ENCODE assay signal across 1 mouse cellular context in the genomic region with DNA sequence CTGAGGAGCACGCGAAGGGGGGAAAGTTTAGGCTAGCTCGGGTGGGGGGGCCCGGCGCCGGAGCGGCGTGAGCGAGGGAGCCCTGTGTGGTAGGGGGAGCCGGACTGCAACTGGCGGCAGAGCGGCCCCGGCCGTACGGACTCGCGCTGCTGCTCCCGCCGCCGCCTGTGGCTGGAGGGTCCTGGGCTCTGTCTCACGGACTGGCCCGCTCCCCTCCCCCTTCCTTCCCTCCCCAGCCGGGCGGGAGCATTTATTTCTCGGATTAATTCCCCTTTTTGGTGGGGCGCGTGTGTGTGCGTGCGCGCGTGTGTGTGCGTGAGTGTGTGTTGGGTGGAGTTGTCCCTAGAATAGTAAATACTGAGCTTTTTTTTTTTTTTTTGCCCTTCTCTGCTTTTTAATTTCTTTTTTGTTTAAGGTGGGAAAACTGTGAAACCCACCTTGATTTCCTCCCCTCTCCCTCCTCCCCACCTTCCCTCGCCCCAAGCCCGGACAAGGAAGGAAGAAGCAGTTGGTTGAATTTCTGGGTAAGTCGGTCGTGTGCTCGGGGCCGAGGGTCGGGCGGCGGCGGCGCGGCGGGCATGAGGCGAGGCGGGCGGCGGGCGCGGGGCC.
TF ChIP-seq lines count a peak whose summit lies in the region.

No protein-coding gene starts in this region.

TF ChIP-seq in MEL, 35 proteins besides CTCF, POLR2A, EP300 and RAD21 (continued from another document):
- TF ChIP-seq ETS1 (IDR thresholded peaks at IDR 0.05; ENCODE audit: low read depth, low read length) (0 out of 2 replicates have a peak, but pooled peaks have one; percentile 29), GABPA (IDR thresholded peaks at IDR 0.05; ENCODE audit: low read depth, low read length) (no peak), NELFE (IDR thresholded peaks at IDR 0.05; ENCODE audit: low read depth, low read length) (no peak), JUND (IDR thresholded peaks at IDR 0.05; ENCODE audit: low read depth, low read length) (no peak), ZC3H11A (IDR thresholded peaks at IDR 0.05; ENCODE audit: low read depth, low read length) (no peak), NRF1 (IDR thresholded peaks at IDR 0.05; ENCODE audit: insufficient read depth, low read depth, low read length, poor library complexity, severe bottlenecking) (peak; percentile 29; the same call in 1 of the 2 replicates), TAL1 (IDR thresholded peaks at IDR 0.05; ENCODE audit: low read length) (no peak), CHD1 (IDR thresholded peaks at IDR 0.05; ENCODE audit: low read depth, low read length) (peak; percentile 96; the same call in 1 of the 2 replicates), SIN3A (IDR thresholded peaks at IDR 0.05; ENCODE audit: low read length) (no peak; the same call in none of the 2 replicates), MYC (IDR thresholded peaks at IDR 0.05; ENCODE audit: low read depth, low read length) (peak; percentile 52), ZKSCAN1 (IDR thresholded peaks at IDR 0.05; ENCODE audit: low read depth, low read length) (no peak), HCFC1 (IDR thresholded peaks at IDR 0.05; ENCODE audit: low read depth, low read length) (0 out of 2 replicates have a peak, but pooled peaks have one; percentile 0), ZNF384 (IDR thresholded peaks at IDR 0.05; ENCODE audit: low read depth, low read length) (peak; percentile 60), E2F4 (IDR thresholded peaks at IDR 0.05; ENCODE audit: borderline replicate concordance, low read depth, low read length) (no peak), TBP (IDR thresholded peaks at IDR 0.05; ENCODE audit: low read depth, low read length) (0 out of 2 replicates have a peak, but pooled peaks have one; percentile 8)
